ENCODE assay signal across 9 mouse cellular contexts in the genomic region with DNA sequence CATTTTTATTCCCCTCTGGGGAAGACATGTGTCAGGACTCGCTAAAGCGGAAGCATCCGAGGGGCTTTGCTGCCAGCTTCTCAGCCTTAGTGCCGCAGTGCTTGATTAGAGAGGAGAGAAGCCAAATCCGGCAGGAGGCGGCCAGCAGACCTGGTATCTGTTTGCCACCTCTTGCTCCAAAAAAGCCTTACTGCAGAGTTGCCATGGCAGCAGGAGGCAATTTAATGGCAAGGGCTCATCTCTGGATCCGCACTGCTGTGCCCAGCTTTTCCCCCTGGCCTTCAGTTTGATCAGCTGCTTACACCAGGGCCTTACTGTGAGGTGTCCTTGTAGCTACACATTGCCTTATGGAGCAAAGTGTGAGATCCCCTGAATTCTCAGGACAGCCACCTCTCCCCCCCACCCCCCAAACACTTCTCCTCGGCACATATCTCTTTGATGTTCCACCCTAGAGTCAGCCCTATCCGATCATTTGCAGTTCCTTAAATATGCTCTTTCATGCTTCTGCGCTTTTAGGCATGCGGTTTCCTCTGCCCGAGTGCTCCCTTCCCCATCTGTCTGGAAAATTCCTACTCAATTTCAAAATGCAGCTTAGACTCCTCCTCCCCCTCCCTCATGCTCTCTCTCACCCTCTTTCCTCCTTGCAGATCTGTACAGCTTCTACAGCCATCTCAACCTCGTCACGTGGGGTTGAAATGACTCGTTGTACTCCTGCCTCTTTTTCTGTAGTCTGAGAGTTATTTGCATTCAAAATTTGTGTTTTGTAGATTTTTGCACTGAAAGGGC.
DNase-seq lines count a peak whose midpoint lies in the region; ATAC-seq and TF ChIP-seq lines count a peak whose summit lies in the region.
"Had no signal": no experiment of that assay in that cellular context is flagged by ENCODE, and none has a peak within 500 bp of the region (broad histone marks: within the 10 kb centered on the region; RNA-seq: fewer than 3 reads in every experiment).

No protein-coding gene starts in this region.

- no peak for DNase-seq in forebrain, embryonic 11.5 days (ENCODE audit: low spot score)
- peak; percentile 38 to 41 for DNase-seq in adrenal gland, postnatal 36 days
- DNase-seq in frontal cortex, adult 2 months (ENCODE audit: extremely low spot score in 1 of 2, low spot score in 1 of 2), result peak; percentile 74 to 87
- DNase-seq in kidney, adult 2 months, result peak; percentile 71
- DNase-seq in left cerebral cortex, postnatal 36 days (ENCODE audit: low spot score in 2 of 2), result peak; percentile 57 to 60
- DNase-seq in gastrocnemius, postnatal 10 days, result no peak
- DNase-seq: liver, embryonic 13.5 days had no signal

- TF ChIP-seq POLR2A in kidney, adult 2 months (IDR thresholded peaks at IDR 0.05; ENCODE audit: low read depth, low read length), result no peak

- H3K36me3 ChIP-seq in forebrain, embryonic 13.5 days (ENCODE audit: poor library complexity, severe bottlenecking), result no peaks in the 10 kb centered on the region
- no peaks in the 10 kb centered on the region for H3K36me3 ChIP-seq in forebrain, embryonic 11.5 days (ENCODE audit: control insufficient read depth, insufficient read depth, low read length)
- H3K36me3 ChIP-seq in kidney, adult 2 months (ENCODE audit: control insufficient read depth, insufficient read depth, low read length), result no peaks in the 10 kb centered on the region
- H3K36me3 ChIP-seq: liver, embryonic 13.5 days had no signal

- H3K27me3 ChIP-seq in forebrain, embryonic 13.5 days, result no peaks in the 10 kb centered on the region
- no peaks in the 10 kb centered on the region for H3K27me3 ChIP-seq in forebrain, embryonic 11.5 days (ENCODE audit: control insufficient read depth, insufficient read depth, low read length)
- no peaks in the 10 kb centered on the region for H3K27me3 ChIP-seq in kidney, adult 2 months (replicated peaks; ENCODE audit: control insufficient read depth, insufficient read depth, low read length)
- H3K27me3 ChIP-seq: liver, embryonic 13.5 days had no signal

- peak; percentile 78 for ATAC-seq in forebrain, embryonic 13.5 days
- ATAC-seq in forebrain, embryonic 11.5 days (replicated peaks; ENCODE audit: low FRiP score), result no peak
- peak; percentile 17; the same call in 1 of the 2 replicates for ATAC-seq in neutrophil, adult 5-6 weeks (ENCODE audit: extremely low read depth, insufficient number of reproducible peaks, low FRiP score, poor library complexity, severe bottlenecking)

- intact Hi-C loops in left cerebral cortex, postnatal 36 days (cut with DNase I), result loop anchor here (2.0 to 5.0 kb wide), 2 partner anchors 35 to 72 kb away; partner anchors contain the start of gene Slc44a1

- 41% methylated on average over 15 of the region's 15 CpGs for WGBS in forebrain, embryonic 13.5 days
- 65% methylated on average over 15 of the region's 15 CpGs for WGBS in forebrain, embryonic 11.5 days
- WGBS in kidney, adult 2 months, result 40% methylated on average over 15 of the region's 15 CpGs

- H3K4me1 ChIP-seq in forebrain, embryonic 13.5 days, result peaks cover 37% of the 10 kb centered on the region
- no peaks in the 10 kb centered on the region for H3K4me1 ChIP-seq in forebrain, embryonic 11.5 days (replicated peaks; ENCODE audit: control insufficient read depth, insufficient read depth, low read length)
- peaks cover 3% of the 10 kb centered on the region; the same call in 1 of the 2 replicates for H3K4me1 ChIP-seq in kidney, adult 2 months (ENCODE audit: control insufficient read depth, insufficient read depth, low read length)

- no peak for TF ChIP-seq CTCF in kidney, adult 2 months (conservative IDR thresholded peaks at IDR 0.05; ENCODE audit: insufficient read depth, insufficient read length, low read depth, low read length)

- H3K4me3 ChIP-seq in forebrain, embryonic 13.5 days, result no peak overlapping the region
- H3K4me3 ChIP-seq in forebrain, embryonic 11.5 days (ENCODE audit: low read depth, low read length), result no peak overlapping the region
- H3K4me3 ChIP-seq in kidney, adult 2 months (ENCODE audit: insufficient read depth, low read depth, low read length), result no peak overlapping the region
- H3K4me3 ChIP-seq: liver, embryonic 13.5 days had no signal

- peak overlapping the region; percentile 82 for H3K27ac ChIP-seq in forebrain, embryonic 13.5 days
- H3K27ac ChIP-seq in forebrain, embryonic 11.5 days (ENCODE audit: low read depth, low read length), result no peak overlapping the region
- H3K27ac ChIP-seq in kidney, adult 2 months (ENCODE audit: insufficient read depth, low read depth, low read length), result peak overlapping the region; percentile 84
- H3K27ac ChIP-seq: liver, embryonic 13.5 days had no signal

- H3K4me2 ChIP-seq in forebrain, embryonic 13.5 days, result peak overlapping the region; percentile 19
- H3K4me2 ChIP-seq in forebrain, embryonic 11.5 days (ENCODE audit: low read depth, low read length, severe bottlenecking), result no peak overlapping the region
- H3K4me2 ChIP-seq: liver, embryonic 13.5 days had no signal

- H3K9me3 ChIP-seq in forebrain, embryonic 13.5 days (replicated peaks), result no peaks in the 10 kb centered on the region
- no peaks in the 10 kb centered on the region for H3K9me3 ChIP-seq in forebrain, embryonic 11.5 days (ENCODE audit: control insufficient read depth, low read length)
- H3K9me3 ChIP-seq: liver, embryonic 13.5 days had no signal

- H3K9ac ChIP-seq in forebrain, embryonic 13.5 days, result no peak overlapping the region
- H3K9ac ChIP-seq in forebrain, embryonic 11.5 days (ENCODE audit: low read length), result no peak overlapping the region
- H3K9ac ChIP-seq: liver, embryonic 13.5 days had no signal

Comparison
In these comparisons a context has a peak if more than half of its experiments do, and no peak if none do; other contexts are left out.
1. DNase-seq: peak in adrenal gland, postnatal 36 days (2 of 2), frontal cortex, adult 2 months (2 of 2), kidney, adult 2 months (single experiment) and left cerebral cortex, postnatal 36 days (2 of 2); none in forebrain, embryonic 11.5 days (single experiment) and gastrocnemius, postnatal 10 days (single experiment).